Mouse (Mus musculus) ES-Bruce4 (cell line): Measurements from ENCODE around the gene Fam163a.

ENCODE experiments used
- EP300 ChIP-seq: IDR thresholded peaks from 2 replicates; pipeline ENCODE4 v1.6.1; 2011; ENCODE audit warnings: low read depth, low read length; ENCODE audit not compliant: insufficient read depth
- POLR2A ChIP-seq: IDR thresholded peaks from one replicate; pipeline ENCODE4 v1.8.1; 2011; ENCODE audit warnings: low read length; ENCODE audit not compliant: insufficient read depth

DNA sequence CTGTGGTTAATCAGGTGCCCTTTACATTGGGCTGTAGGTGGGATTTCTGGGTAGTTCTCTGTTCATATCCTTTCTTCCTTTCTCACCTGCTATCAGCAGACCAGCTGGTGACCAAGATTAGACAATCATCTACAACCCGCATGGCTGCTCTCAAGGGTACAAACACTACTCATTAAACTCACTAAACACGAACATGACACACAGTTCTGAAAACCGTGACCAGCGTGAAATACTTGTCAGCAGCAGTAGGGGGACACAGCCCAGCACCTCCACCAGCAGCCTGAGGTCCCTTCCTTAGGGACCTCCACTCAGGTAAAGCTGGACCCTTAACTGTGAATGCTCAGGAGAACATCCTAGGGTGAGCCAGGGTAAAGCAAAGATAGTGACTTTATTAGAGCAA is 11.4 kb upstream of the Fam163a start:
- TF ChIP-seq POLR2A (no peak), EP300 (no peak)
